Comparison of ENCODE assay signal across 7 mouse cellular contexts in the genomic region with DNA sequence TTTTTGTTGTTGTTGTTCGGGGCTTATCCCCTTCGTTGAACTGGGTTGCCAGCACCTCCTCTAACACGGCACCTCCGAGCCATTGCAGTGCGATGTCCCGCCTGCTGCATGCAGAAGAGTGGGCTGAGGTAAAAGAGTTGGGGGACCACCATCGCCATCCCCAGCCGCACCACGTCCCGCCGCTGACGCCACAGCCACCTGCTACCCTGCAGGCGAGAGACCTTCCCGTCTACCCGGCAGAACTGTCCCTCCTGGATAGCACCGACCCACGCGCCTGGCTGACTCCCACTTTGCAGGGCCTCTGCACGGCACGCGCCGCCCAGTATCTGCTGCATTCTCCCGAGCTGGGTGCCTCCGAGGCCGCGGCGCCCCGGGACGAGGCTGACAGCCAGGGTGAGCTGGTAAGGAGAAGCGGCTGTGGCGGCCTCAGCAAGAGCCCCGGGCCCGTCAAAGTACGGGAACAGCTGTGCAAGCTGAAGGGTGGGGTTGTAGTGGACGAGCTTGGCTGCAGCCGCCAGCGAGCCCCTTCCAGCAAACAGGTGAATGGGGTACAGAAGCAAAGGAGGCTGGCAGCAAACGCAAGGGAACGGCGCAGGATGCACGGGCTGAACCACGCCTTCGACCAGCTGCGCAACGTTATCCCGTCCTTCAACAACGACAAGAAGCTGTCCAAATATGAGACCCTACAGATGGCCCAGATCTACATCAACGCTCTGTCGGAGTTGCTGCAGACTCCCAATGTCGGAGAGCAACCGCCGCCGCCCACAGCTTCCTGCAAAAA. TPM values are rescaled to one million over a fixed set of nuclear protein-coding genes. Genes with fewer than 3 reads are reported as not detected.
DNase-seq lines count a peak whose midpoint lies in the region; ATAC-seq and TF ChIP-seq lines count a peak whose summit lies in the region.

No protein-coding gene starts in this region.

- H3K4me3 ChIP-seq in lung, adult 2 months (replicated peaks; ENCODE audit: extremely low read depth, low read depth, low read length): peak overlapping the region; percentile 36
- peak overlapping the region; percentile 50 for H3K4me3 ChIP-seq in brown adipose tissue, adult 24 weeks (ENCODE audit: insufficient read depth, low read depth, low read length)
- H3K4me3 ChIP-seq in forebrain, embryonic 16.5 days (replicated peaks; ENCODE audit: low read length): peak overlapping the region; percentile 45
- H3K4me3 ChIP-seq in kidney, postnatal 0 days (replicated peaks; ENCODE audit: low read depth, low read length): peak overlapping the region; percentile 30
- H3K4me3 ChIP-seq in midbrain, embryonic 11.5 days (ENCODE audit: low read depth, low read length): peak overlapping the region; percentile 36

- no peak overlapping the region for H3K27ac ChIP-seq in brown adipose tissue, adult 24 weeks (replicated peaks; ENCODE audit: low read depth, low read length)
- H3K27ac ChIP-seq in forebrain, embryonic 16.5 days (ENCODE audit: low read length): no peak overlapping the region
- no peak overlapping the region for H3K27ac ChIP-seq in kidney, postnatal 0 days
- H3K27ac ChIP-seq in midbrain, embryonic 11.5 days (ENCODE audit: low read depth, low read length): no peak overlapping the region

- no peak for TF ChIP-seq CTCF in lung, adult 2 months (IDR thresholded peaks at IDR 0.05; ENCODE audit: insufficient read depth, low read length)
- no peak for TF ChIP-seq CTCF in kidney, postnatal 0 days (IDR thresholded peaks at IDR 0.05; ENCODE audit: low read depth)

- H3K4me2 ChIP-seq in forebrain, embryonic 16.5 days (ENCODE audit: low read length): peak overlapping the region; percentile 77
- peak overlapping the region; percentile 74 for H3K4me2 ChIP-seq in kidney, postnatal 0 days (ENCODE audit: low read length)
- H3K4me2 ChIP-seq in midbrain, embryonic 11.5 days: peak overlapping the region; percentile 67

- WGBS in lung, adult 2 months: 1% methylated on average over 53 of the region's 53 CpGs
- under 1% methylated on average over 53 of the region's 53 CpGs for WGBS in forebrain, embryonic 16.5 days
- WGBS in kidney, postnatal 0 days: 1% methylated on average over 53 of the region's 53 CpGs
- WGBS in midbrain, embryonic 11.5 days: under 1% methylated on average over 53 of the region's 53 CpGs

- H3K36me3 ChIP-seq in forebrain, embryonic 16.5 days (ENCODE audit: control insufficient read depth, insufficient read depth): no peaks in the 10 kb centered on the region
- no peaks in the 10 kb centered on the region for H3K36me3 ChIP-seq in kidney, postnatal 0 days (ENCODE audit: insufficient read depth, low read length)
- no peaks in the 10 kb centered on the region for H3K36me3 ChIP-seq in midbrain, embryonic 11.5 days (ENCODE audit: control insufficient read depth, insufficient read depth, low read length)

- no peak for DNase-seq in lung, adult 2 months
- no peak for DNase-seq in lung, postnatal 25 days (ENCODE audit: low spot score)
- DNase-seq in kidney, postnatal 0 days (ENCODE audit: low spot score): peak; percentile 21
- DNase-seq in midbrain, embryonic 11.5 days (ENCODE audit: low spot score, missing footprints): peak; percentile 96
- no peak for DNase-seq in B cell, adult 2 months

- H3K4me1 ChIP-seq in lung, adult 2 months (ENCODE audit: control insufficient read depth, insufficient read depth, low read length): peaks cover 3% of the 10 kb centered on the region; the same call in 1 of the 2 replicates
- H3K4me1 ChIP-seq in brown adipose tissue, adult 24 weeks (ENCODE audit: control insufficient read depth, insufficient read depth, insufficient read length, low read length): no peaks in the 10 kb centered on the region
- peaks cover 33% of the 10 kb centered on the region for H3K4me1 ChIP-seq in forebrain, embryonic 16.5 days (replicated peaks; ENCODE audit: control insufficient read depth, insufficient read depth, low read length)
- peaks cover 10% of the 10 kb centered on the region; the same call in 1 of the 2 replicates for H3K4me1 ChIP-seq in kidney, postnatal 0 days (replicated peaks; ENCODE audit: insufficient read depth, low read length)
- H3K4me1 ChIP-seq in midbrain, embryonic 11.5 days (ENCODE audit: control insufficient read depth, insufficient read depth, low read length): peaks cover 20% of the 10 kb centered on the region

- H3K9ac ChIP-seq in forebrain, embryonic 16.5 days (replicated peaks; ENCODE audit: low read depth, low read length): peak overlapping the region; percentile 35; the same call in 1 of the 2 replicates
- H3K9ac ChIP-seq in kidney, postnatal 0 days (ENCODE audit: low read depth, low read length): no peak overlapping the region
- no peak overlapping the region for H3K9ac ChIP-seq in midbrain, embryonic 11.5 days (ENCODE audit: low read length)

- no peak for TF ChIP-seq POLR2A in lung, adult 2 months (IDR thresholded peaks at IDR 0.05; ENCODE audit: borderline replicate concordance, extremely low read depth, low read depth, low read length)

- peak; percentile 61 for ATAC-seq in forebrain, embryonic 16.5 days
- peak; percentile 46 for ATAC-seq in kidney, postnatal 0 days (replicated peaks; ENCODE audit: low FRiP score, low read depth)
- peak; percentile 67 for ATAC-seq in midbrain, embryonic 11.5 days (ENCODE audit: low FRiP score)

- H3K27me3 ChIP-seq in forebrain, embryonic 16.5 days (replicated peaks; ENCODE audit: control insufficient read depth, insufficient read depth, low read length): peaks cover 62% of the 10 kb centered on the region
- H3K27me3 ChIP-seq in kidney, postnatal 0 days (ENCODE audit: insufficient read depth, low read length): peaks cover 55% of the 10 kb centered on the region
- peaks cover 74% of the 10 kb centered on the region for H3K27me3 ChIP-seq in midbrain, embryonic 11.5 days (ENCODE audit: control insufficient read depth, insufficient read depth, low read length)

- no peaks in the 10 kb centered on the region for H3K9me3 ChIP-seq in forebrain, embryonic 16.5 days (ENCODE audit: control insufficient read depth, low read length)
- H3K9me3 ChIP-seq in kidney, postnatal 0 days (replicated peaks; ENCODE audit: low read length): no peaks in the 10 kb centered on the region
- H3K9me3 ChIP-seq in midbrain, embryonic 11.5 days (ENCODE audit: control insufficient read depth, low read length): no peaks in the 10 kb centered on the region

RNA-seq across cellular contexts. Expression of a gene that starts 0.5 kb away (rescaled TPM):
- polyA plus RNA-seq in lung, adult 2 months (2012; rRNA removed): 0.42 TPM in 1 of 2 replicates, not detected in the other
- not detected in 2 replicates for polyA plus RNA-seq in brown adipose tissue, adult 24 weeks (2012; ENCODE audit: insufficient read depth, insufficient read length, missing spikeins)
- 0.30 TPM in 1 of 2 replicates, not detected in the other for polyA plus RNA-seq in forebrain, embryonic 16.5 days (2015; fragmentation: Nextera tagmentation; extraction: Ambion mirVana)
- 0.07 TPM in 1 of 2 replicates, not detected in the other for polyA plus RNA-seq in kidney, postnatal 0 days (2015; fragmentation: Nextera tagmentation; extraction: Ambion mirVana)
- 0.97 and 1.4 TPM in 2 replicates for polyA plus RNA-seq in midbrain, embryonic 11.5 days (2014; fragmentation: Nextera tagmentation; extraction: Ambion mirVana)

Comparison
In these comparisons a context has a peak if more than half of its experiments do, and no peak if none do; other contexts are left out.
1. DNase-seq: peak in kidney, postnatal 0 days (single experiment) and midbrain, embryonic 11.5 days (single experiment); none in lung, adult 2 months (single experiment), lung, postnatal 25 days (single experiment) and B cell, adult 2 months (0 of 2).
2. Peak in every context shown above with its lines, with median percentiles within 50 percentile points of each other: H3K4me3 ChIP-seq, ATAC-seq and H3K4me2 ChIP-seq.